Mouse (Mus musculus) right cerebral cortex, postnatal 25 days (tissue): ENCODE results near the gene Vsig2.

Source experiments
- DNase-seq: peaks from one replicate; pipeline ENCODE4 v3.0.0; 2022

The Vsig2 gene

DNA sequence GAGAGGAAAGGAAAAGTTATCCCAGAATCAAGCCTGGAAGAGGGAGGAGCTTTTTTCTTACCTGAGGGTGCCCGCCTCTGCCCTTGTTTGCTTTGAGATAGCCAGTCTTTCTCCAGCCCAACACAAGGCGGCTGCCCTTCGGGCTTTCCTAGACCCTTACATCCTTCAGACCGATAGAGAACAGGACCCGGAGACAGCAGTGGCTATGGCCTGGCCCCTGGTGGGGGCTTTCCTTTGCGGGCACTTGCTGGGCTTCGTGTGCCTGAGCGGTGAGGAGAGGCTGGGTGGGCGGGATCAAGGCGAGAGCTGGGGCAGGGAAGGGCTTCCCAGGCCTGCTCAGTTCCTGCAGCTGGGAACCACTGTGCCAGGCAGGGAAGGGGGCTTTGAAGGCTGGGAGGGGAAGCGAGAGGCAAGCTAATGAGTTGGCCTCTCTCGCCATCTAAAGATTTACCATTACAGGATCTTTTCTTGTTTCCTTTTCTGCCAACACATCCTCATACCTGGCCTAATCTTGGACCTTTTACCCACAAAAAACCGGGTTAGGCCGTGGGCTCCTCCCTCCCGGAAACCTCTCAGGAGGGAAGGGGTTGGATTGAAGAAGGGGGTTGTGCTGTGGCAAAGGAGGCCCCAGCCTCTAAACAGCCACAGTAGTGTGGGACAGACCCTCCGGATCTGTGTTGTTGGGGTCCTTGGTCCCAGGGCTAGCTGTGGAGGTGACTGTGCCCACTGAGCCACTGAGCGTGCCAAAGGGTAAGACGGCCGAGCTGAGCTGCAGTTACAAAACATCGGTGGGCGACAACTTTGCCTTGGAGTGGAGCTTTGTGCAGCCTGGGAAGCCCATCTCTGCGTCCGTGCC is at the start of gene Vsig2:
TSS of gene Vsig2 (plus strand) at position 86 of the 856 bp plus-strand sequence.
- DNase-seq: no peak

DNA sequence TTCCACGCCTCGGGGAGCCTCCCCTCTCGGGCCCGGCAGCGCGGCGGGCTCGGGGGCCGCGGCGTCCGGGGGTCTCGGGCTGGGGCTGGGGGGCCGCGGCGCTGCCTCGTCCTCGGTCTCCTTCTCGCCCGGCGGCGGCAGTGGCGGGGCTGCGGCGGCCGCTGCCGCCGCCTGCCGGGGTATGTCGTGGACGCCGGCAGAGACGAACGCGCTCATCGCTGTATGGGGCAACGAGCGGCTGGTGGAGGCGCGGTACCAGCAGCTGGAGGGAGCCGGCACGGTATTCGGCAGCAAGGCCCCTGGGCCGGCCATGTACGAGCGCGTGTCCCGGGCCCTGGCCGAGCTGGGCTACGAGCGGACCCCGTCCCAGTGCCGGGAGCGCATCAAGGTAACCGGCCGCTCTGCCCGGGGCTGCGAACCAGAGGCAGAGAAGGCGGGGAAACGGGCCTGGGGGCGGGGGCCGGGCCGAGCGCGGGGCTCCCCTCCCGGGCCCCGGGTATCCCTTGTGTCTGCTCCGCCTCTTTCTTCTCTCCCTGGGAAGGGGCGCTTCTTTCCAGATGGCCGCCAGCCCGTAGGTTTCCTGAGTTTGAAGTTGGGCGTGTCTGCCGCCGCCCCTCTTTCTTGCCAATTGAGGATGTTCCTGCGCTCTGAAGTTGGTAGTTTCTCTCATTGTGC is 49.5 kb upstream of the Vsig2 start:
- DNase-seq: peak; percentile 39

DNA sequence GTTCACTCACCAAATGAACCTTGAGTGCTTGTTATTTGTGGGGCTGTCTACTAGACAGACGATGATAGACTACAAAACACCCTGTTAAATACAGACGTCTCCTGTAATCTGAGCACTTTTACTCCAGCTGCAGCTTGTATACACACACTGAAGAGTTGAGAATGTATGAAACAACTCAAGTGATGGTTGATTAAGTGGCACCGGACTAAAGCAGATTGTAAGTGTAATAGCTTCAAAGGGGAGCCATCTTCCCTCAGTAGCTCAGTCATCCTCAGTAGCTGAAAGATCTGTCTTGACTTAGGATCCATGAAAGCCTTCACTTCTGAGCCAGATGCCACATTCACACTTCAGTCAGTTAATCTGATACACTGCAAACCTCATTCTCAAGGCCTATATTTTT is 43.3 kb upstream of the Vsig2 start:
- no peak for DNase-seq

DNA sequence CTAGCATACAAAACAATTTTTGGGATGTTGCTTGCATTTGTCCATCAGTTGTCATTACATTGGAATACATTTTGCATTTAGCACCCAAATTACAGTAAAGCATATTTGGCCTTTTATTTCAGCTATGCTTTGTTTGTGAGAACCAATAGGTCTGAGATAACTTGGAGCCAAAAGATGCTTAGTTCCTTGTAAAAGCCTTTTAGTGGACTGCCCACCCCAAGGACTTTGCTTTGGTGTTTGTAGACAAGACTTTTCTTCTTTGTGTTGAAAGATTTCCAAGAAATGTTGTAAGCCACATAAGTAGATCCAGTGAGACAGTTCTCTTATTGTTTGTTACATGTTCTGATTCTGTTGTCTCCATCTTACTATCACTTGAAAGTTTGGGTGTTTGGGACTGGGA is 42.7 kb upstream of the Vsig2 start:
- no peak for DNase-seq

DNA sequence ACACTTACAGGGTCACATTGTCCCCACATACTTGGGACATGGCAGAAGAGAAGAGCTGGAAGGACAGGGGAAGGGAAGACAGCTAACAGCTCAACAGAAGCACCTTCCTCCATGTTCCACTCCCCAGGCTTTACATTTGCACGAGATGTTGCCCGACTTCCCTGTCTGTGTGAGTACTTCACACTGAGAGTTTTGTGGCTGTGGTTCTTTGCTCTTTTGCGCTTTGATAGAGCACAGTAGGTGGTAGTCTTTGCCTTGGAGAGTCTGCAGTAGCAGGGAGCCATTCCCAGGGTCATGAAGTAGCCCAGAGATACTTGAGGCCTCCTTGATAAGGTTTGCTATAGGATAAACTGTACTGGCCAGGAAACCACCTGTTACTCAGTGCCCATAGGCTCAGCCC is 38.9 kb upstream of the Vsig2 start:
- DNase-seq: no peak

DNA sequence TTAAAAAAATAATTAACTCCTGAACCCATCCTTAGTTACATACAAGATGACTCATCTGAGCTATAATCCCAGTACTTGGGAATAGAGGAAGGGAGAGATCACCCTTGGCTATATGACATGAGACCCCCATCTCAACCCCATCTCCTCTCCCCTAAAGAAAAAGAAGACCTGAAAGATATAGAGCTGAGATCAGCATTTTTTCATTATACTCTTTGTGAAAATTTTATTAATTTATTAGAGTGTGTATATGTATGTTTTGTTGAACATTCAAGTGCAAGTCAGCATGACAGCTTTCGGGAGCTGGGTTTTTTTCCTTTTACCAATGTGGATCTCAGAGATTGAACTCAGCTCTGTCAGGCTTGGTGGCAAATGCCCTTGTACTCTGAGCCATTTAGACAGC is 37.9 kb upstream of the Vsig2 start:
- no peak for DNase-seq

DNA sequence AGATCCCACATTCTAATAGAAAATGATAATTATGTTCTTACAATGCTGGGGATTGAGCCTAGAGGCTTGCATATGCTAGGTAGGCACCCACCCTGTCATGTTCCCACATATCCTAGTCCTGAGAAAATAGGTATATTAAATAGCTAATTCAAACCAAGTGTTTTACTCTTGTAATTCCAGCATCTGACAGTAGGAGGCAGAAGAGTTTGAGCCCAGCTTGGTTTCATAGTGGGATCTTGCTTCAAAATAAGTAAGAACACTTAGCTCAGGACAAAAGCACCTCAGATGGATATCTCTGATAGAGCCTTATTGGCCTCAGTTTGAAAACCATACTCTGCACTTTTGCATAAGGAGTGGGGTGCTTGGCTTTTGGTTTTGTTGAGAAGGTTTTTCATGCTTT is 34.7 kb upstream of the Vsig2 start:
- DNase-seq: no peak

DNA sequence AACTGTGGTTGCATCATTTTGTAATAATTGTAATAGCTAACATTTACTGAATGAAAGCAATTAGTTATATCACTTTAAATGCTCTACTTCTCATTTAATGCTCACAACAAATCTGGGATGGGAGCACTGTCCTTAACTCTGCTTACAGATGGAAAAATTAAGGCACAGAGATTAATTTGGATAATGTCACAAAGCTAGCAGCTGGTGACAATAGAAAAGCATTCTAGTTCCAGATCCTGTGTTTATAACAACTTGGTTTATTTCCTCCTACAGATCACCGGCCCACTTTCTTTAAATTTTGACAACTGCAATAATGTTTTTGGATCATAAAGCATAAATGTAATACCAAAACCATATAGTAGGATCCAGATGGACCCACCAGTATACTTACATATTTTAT is 33.0 kb upstream of the Vsig2 start:
- DNase-seq: no peak

DNA sequence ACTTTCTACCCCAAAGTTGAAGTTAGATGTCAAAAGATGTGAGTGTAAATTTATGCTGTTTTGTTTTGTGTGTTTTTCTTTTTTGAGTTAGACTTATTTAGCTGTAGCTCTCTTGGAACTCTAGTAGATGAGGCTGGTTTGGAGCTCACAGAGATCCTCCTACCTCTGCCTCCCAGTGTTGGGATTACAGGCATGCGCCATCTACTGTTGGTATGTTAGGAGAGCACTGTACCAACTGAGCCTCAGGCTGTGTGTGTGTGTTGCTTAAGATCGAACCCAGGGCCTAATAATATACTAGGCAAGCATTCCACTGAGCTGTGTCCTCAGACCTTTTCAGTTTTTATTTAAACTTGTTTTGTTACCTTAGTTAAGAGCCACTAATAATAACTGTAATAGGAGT is 27.0 kb upstream of the Vsig2 start:
- no peak for DNase-seq

DNA sequence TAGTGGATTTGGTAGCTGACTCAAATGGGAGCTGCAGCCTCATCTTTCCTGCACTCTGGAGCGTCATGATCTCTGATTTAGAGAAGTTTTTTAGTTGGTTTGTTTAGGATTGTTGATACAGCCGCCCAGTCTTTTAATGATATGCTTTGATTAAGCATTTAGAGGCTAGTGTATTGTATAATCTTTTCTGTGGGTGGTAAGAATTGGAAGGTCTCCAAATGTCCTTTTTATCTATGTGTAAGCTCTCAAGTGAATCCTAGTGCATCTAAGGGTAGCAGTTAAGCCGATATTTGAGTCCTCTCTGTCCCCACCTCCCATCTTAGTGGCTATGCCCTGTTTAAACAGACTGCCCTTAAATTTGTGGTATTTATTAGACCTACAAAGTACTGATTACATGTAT is 24.6 kb upstream of the Vsig2 start:
- no peak for DNase-seq

DNA sequence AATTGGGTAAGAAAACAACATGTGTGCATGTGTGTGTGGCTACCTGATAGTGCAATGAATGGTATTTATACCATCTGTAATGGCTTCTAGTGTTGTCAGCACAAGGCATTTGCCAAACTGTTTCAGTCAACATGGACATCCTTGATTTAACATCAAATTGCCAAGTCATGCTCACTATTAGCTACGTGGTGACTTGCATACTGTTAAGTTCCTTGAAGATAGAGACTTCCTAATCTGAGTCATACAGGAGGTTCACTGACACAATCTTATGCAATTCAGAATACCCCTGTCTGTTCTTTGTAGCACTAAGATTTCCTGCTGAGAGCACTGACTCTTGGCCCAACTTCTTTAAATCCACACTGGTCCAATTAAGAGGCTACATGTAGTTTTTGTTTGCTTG is 21.6 kb upstream of the Vsig2 start:
- DNase-seq: no peak

DNA sequence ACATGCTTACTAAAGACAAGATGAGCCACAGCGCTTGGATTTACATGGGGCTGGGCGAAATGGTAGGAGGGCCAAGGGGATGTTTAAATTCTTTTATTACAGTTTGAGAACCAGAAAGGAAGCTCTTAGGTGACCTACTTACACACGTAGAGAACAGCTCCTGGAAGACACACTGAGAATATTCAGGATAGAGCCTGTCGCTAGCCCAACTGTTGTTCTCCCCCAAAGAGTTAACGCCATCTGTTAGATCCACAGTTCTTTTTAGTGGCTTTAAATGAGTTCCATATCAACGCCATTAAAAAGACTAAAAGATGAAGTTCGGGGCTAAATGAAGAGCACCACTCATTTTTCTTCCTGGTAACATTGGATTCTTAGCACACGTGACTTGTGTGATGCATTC is 20.1 kb upstream of the Vsig2 start:
- no peak for DNase-seq

DNA sequence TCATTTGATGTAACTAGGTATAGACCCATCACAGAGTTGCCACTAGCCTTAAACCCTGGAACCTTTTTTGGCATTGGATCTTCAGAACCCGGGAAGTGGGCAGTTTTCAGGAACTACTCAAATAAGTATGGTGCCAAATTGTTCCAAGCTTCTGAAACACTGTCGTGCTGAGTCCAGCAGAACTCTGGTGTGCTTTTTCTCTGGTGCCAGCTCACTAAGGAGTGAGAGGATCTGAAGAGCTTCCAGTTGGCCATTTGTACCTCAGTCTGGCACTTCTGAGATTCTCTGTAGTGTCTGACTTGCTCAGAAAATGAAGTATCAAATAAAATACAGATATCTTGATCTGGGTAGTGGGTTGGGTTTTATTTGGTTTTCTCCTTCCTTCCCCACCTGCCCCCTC is 19.1 kb upstream of the Vsig2 start:
- no peak for DNase-seq

DNA sequence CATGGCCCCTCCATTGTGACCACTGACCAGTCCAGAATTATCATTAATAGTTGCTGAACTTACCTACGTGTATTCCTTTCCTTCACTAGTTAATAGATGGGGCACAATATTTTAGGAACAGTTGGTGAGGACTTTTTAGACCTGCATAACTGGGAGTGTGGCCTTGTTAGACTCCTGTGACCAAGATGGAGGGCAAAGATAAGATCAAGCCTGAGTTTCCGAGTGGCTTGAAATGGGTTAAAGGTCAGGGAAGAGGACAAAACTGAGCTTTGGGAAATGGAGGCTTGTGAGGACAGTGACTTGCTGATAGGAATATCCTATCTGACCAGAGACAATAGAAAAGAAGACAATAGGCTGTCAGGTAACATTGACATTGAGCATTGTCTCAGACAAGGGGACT is 13.6 kb upstream of the Vsig2 start:
- DNase-seq: no peak

DNA sequence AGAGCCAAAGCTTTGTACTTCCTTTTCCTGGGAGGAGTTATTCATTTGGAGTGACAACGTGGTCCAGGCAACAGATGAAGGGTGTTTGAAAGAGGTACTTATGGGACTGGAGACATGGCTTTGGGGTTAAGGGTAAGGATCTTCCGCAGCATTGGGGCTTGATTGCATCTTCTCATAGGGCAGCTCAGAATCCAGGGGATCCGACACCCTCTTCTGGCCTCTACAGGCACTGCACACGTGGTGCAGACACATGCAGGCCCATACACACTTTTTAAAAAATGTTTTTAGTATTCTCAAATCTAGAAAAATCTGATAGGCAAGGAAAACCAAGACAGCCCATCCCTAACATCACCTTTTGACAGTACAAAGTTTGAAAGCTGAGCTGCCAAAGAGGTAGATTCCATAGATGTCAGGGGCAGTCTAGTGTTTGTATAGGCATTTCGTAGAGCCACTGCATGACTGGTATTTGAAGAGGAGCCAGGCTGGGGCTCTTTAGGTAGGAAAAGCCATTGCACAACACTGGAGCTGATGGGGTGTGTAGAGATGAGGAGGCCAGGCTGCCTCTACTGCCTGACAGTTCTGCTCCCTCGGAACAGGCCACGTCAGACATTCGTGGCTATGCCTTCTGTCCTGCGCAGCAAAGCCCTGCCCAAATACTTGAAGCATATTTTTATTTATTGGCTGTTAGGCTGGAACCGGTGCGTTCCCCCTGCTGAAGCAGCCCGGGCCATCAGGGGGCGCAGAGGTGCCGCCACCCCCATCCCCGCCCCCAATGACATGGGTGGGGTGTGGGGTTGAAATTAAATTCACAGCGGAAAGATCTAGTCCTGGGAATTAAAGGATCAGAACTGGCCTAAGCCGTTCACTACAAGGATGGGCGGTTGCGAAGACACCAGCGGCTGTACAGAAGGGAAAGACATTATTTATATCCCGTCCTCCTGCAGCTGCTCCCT is 12.3 kb upstream of the Vsig2 start:
- DNase-seq: no peak

DNA sequence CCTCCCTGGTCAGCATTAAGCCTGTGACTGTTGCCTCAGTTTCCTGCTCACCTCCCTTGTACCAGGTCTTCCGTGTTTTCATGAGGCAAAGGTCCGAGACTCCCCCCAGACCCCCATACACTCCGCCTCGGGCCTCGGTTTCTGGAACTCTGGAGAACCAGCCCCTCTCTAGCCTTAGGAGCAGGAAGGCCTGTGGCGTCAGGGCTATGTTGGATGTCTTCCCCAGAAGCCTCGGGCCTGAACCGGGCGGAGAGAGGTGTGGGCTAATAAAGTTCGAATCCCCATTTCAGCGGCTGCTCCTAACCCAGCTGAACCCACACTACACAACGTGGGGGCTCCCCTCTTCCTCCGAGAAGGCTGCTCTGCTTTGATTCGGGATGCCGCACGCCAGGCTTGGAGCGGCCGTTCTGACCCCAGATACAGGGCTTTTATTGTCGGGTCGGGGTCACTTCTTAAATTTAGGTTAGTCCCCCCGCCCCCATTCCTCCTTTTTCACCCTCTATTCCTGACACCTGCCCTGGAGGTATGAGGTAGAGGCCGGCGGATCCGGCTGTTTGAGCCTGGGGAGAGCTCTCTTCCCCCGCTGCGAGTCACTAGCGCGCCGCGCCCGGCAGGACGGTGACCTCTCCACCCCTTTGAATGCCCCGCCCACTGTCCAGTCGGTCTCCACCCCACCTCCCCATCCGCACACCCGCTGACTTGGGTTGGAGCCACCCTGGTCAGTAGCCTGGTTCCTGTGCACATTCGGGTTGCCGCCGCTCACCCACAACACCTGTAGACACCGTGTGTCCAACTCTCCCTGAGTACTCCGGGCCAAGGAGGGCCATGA is 11.4 kb upstream of the Vsig2 start, which contains the start of gene Esam:
TSS of gene Esam (plus strand) at position 683 of the 829 bp plus-strand sequence.
- no peak for DNase-seq

DNA sequence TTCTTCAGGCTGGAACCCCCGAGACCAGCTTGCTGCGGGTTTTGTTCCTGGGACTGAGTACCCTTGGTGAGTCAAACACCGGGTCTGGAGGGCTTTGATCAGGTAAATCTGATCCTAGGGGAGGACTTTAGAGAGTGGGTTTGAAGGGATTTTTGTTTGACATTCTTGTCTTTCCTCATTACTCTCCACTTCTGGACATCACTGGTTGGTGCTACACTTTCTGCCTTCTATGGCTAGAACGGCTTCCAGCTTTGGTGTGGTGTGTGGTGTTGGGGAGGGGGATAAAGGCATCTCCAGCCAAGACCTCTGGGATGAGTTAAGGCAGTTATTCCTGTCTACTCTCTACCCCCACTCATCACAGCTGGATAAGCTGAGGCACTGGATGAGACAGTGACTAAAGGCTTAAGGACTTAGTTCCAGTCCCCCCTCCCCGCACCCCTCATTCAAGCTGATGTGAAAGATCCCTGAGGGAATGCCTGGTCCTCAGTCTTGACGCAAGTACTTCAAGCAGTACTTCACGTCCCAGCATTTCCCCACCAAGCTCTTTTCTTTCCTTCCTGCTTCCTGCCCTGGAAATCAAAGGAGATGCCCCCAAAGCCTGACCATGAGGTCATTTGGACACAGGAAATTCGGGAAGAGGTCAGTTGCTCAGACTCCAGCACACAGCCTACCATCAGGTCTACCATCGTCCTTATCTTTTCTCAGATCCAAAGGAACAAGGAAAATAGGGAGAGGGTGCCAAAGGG is 10.7 kb upstream of the Vsig2 start:
- no peak for DNase-seq

DNA sequence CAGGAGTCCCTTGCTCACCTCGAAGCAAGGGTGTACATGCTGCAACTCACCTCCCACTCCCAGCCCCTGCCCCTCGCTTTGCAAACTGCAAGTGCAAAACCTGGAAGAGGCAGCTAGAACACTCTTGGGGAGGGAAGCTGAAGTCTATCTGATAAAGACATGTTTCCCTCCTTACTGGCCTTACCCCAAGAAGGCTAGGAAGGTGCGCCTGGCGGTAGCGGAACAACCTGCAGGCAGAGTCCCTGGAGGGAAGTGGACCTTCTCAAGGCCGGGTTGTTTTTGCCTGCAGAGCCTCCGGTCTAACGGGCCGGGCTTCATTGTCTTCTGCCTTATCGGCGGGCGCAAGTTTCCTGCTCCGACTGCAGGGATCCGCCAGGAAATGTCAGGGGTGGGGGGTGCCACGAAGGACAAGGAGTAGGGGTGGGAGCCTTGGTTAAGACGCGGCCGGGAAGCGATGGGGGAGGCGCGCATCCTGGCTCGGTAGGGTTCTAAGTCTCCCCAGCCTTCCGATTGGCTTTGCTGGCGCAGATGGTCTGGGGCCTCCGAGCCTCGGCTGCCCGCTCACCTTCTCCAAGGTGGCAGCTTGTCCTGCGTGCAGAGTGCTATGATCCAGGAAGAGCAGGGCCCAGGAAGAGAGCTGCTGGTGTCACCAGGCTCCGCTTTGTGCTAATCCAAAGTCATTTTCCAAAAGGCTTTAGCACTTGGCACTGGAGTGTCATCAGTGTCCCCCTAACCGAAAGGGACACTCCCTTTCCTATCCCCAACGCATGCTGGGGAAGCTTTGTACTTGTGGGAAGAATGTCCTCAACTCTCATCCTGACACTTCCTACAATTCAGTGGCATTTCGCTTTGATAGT is 8.8 kb upstream of the Vsig2 start:
- DNase-seq: no peak

DNA sequence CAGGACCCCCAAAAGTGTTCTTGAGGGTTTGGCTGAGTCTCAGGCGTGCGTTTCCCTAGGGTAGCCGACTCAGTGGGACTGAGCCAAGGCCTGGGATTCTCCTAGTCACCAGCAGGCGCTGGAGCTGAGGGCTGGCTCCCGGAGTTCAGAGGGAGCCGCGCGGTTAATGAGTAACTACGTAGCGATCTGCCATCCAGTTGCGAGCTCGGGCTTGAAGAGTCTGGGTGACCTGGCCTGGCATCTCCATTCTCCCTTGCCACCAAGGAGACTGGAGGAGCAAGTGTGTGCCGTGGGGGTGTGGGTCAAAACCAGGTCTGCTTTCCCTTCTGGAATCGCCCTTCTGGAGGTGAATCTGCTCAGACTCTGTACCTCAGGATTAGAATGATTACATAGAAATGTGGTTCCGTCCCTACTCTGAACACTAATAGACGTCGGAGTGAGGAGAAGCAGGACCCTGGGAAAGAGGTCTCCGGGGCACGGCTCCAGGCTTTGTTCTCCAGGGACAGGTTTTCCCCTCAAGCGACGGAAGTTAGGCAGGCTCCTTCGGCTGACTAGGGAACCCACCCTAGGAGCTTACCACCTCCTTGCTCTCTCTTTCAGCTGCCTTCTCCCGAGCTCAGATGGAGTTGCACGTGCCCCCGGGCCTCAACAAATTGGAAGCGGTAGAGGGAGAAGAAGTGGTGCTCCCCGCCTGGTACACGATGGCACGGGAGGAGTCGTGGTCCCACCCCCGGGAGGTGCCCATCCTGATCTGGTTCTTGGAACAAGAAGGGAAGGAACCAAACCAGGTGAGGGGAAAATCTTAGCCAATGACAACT is 8.0 kb upstream of the Vsig2 start:
- no peak for DNase-seq

DNA sequence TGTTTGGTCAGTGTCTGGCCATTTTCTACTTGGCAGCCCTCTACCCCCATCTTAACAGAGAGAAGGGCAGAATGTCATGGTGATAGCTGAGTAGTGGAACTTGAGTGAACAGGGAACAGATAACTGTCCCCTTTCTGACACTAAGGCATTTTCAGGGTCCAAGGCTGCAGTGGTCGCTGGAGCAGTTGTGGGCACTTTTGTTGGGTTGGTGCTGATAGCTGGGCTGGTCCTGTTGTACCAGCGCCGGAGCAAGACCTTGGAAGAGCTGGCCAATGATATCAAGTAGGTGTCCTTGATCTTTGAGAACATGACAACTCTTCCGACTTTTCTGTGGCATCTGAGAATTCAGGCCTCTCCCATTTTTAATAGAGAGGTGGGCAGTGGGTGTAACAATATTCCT is 2.2 kb upstream of the Vsig2 start:
- no peak for DNase-seq
